Mouse (Mus musculus) layer of hippocampus, postnatal 36 days (tissue): ENCODE results near the gene Fam53a. TPM values are rescaled to one million over a fixed set of nuclear protein-coding genes. Genes with fewer than 3 reads are reported as not detected.

ENCODE experiments used
- total RNA-seq, 2 experiments: library from RNA; stranded (reverse); gene quantifications; 2 replicates each; pipeline ENCODE4 v1.2.3; 2021

Gene Fam53a
- total RNA-seq, 2 experiments from 2014 or later, result 28.6 to 32.0 TPM

Other genes starting within 250 kb of the Fam53a start
- not detected for gene Nkx1-1, start 195.7 kb downstream of the Fam53a start, total RNA-seq
- 1 to 10 TPM in 1 of 2 experiments, under 1 TPM in 1; 0.70 to 1.3 TPM for gene Gm9903, start 290 bp upstream of the Fam53a start, total RNA-seq
- 10 to 100 TPM; 21.0 to 21.1 TPM for gene Slbp, start 22.9 kb upstream of the Fam53a start, total RNA-seq
- 1 to 10 TPM; 3.8 to 5.2 TPM for gene Tacc3, start 28.5 kb upstream of the Fam53a start, total RNA-seq
- gene Tmem129, start 28.8 kb upstream of the Fam53a start, total RNA-seq, result 10 to 100 TPM; 23.0 to 25.6 TPM
- gene Fgfr3, start 92.0 kb upstream of the Fam53a start, total RNA-seq, result 100 to 1,000 TPM; 116 to 133 TPM
- 10 to 100 TPM; 94.3 to 95.3 TPM for gene Letm1, start 153.2 kb upstream of the Fam53a start, total RNA-seq
- gene Nsd2, start 191.1 kb upstream of the Fam53a start, total RNA-seq, result 100 to 1,000 TPM; 125 to 135 TPM